Mouse (Mus musculus) cerebellum, adult 11-12 months (tissue): ENCODE measurements at regions not wholly inside any gene's neighbourhood (a gene's known extent, or its start where the extent isn't known, plus 50 kb on each side); places are given as distances from the start of the nearest gene placed in this dataset.
"Not testable (repeated sequence)": the region's sequence is repeated elsewhere in the genome, so short reads cannot be mapped to it uniquely, and the experiment has no call there.

Experiments
- DNase-seq: peaks from one replicate; pipeline ENCODE4 v3.0.0; 2022

- no peak for DNase-seq
Measured at GRCm38 (mm10) chr5:7428291-7428690, 83.7 kb upstream of the Zfp804b start.

- no peak for DNase-seq
Measured at GRCm38 (mm10) chr5:7436461-7436860, 91.9 kb upstream of the Zfp804b start.

- no peak for DNase-seq
Measured at GRCm38 (mm10) chr5:7448001-7448400, 103.4 kb upstream of the Zfp804b start.

GRCm38 (mm10) chr5:7454896-7455295, 110.3 kb upstream of the Zfp804b start:
- no peak for DNase-seq

- no peak for DNase-seq
Measured at GRCm38 (mm10) chr5:7457102-7457501, 112.5 kb upstream of the Zfp804b start.

- no peak for DNase-seq
Measured at GRCm38 (mm10) chr5:7489150-7489549, 144.6 kb upstream of the Zfp804b start.

- DNase-seq = no peak
Measured at GRCm38 (mm10) chr5:7489602-7490001, 145.0 kb upstream of the Zfp804b start.

GRCm38 (mm10) chr5:7517520-7518181, 173.1 kb upstream of the Zfp804b start:
- DNase-seq = no peak

GRCm38 (mm10) chr5:7532686-7533199, 188.2 kb upstream of the Zfp804b start:
- DNase-seq = no peak

- no peak for DNase-seq
Measured at GRCm38 (mm10) chr5:7539812-7540645, 195.5 kb upstream of the Zfp804b start.

- no peak for DNase-seq
Measured at GRCm38 (mm10) chr5:7540646-7541038, 196.1 kb upstream of the Zfp804b start.

GRCm38 (mm10) chr5:7543857-7544256, 199.3 kb upstream of the Zfp804b start:
- DNase-seq = no peak

GRCm38 (mm10) chr5:7580413-7580812, 235.9 kb upstream of the Zfp804b start:
- DNase-seq = no peak

GRCm38 (mm10) chr5:7586547-7586946, 242.0 kb upstream of the Zfp804b start:
- DNase-seq = no peak

GRCm38 (mm10) chr5:7600418-7600817, 255.9 kb upstream of the Zfp804b start:
- DNase-seq = no peak

GRCm38 (mm10) chr5:7607517-7607916, 263.0 kb upstream of the Zfp804b start:
- no peak for DNase-seq

- DNase-seq = no peak
Measured at GRCm38 (mm10) chr5:7607924-7608323, 263.4 kb upstream of the Zfp804b start.

- DNase-seq = peak; percentile 33
Measured at GRCm38 (mm10) chr5:7655280-7655679, 305.0 kb upstream of the Steap4 start.

- no peak for DNase-seq
Measured at GRCm38 (mm10) chr5:7701776-7702175, 258.5 kb upstream of the Steap4 start.

- no peak for DNase-seq
Measured at GRCm38 (mm10) chr5:7719557-7719956, 240.7 kb upstream of the Steap4 start.

- DNase-seq = no peak
Measured at GRCm38 (mm10) chr5:7720061-7720460, 240.2 kb upstream of the Steap4 start.

- DNase-seq = no peak
Measured at GRCm38 (mm10) chr5:7720688-7721087, 239.6 kb upstream of the Steap4 start.

- DNase-seq = not testable (repeated sequence)
Measured at GRCm38 (mm10) chr5:7732566-7732965, 227.7 kb upstream of the Steap4 start.

- DNase-seq = no peak
Measured at GRCm38 (mm10) chr5:7779827-7780226, 180.4 kb upstream of the Steap4 start.
